14 mouse cellular contexts compared by ENCODE assay signal in the genomic region with DNA sequence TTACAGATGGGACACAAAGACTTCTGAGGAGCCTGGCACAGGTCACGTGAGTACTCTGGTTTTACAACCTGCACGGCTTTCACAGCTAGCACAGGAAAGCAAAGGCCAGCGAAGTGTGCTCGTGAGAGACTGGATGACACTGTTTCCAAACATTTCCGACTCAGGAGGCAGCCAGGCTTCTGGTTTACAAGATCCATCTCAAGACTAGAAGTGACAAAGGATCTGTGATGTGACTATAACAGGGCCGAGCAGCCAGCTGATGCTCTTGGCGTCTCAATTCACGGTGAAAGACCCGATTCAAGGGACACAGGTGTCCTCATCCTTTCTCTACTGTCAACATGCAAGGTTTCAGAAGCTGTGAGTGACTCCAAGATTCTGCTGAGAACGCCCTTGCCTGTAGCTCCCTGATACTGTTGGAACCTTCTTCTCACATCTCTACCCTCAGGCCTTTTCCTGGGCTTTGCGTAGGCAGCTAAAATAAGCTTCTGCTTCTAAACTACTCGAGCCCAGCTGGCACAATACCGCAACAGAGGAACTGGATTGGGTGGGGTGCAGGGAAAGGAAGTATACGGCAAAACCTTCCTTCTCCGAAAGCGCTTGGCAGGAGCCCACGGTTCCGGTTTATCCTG.
DNase-seq lines count a peak whose midpoint lies in the region; ATAC-seq and TF ChIP-seq lines count a peak whose summit lies in the region.
"Had no signal": no experiment of that assay in that cellular context is flagged by ENCODE, and none has a peak within 500 bp of the region (broad histone marks: within the 10 kb centered on the region; RNA-seq: fewer than 3 reads in every experiment).

No protein-coding gene starts in this region.

- H3K36me3 ChIP-seq in heart, embryonic 10.5 days, result no peaks in the 10 kb centered on the region
- no peaks in the 10 kb centered on the region for H3K36me3 ChIP-seq in heart, embryonic 12.5 days
- no peaks in the 10 kb centered on the region for H3K36me3 ChIP-seq in hindbrain, embryonic 11.5 days (ENCODE audit: control insufficient read depth, insufficient read depth, low read length)
- H3K36me3 ChIP-seq in midbrain, postnatal 0 days (ENCODE audit: insufficient read depth, low read length), result no peaks in the 10 kb centered on the region
- H3K36me3 ChIP-seq: stomach, embryonic 15.5 days had no signal

- no peak overlapping the region for H3K4me2 ChIP-seq in heart, embryonic 12.5 days
- H3K4me2 ChIP-seq in hindbrain, embryonic 11.5 days (replicated peaks; ENCODE audit: low read depth, low read length), result no peak overlapping the region
- no peak overlapping the region for H3K4me2 ChIP-seq in midbrain, postnatal 0 days (ENCODE audit: low read depth, low read length, poor library complexity, severe bottlenecking)
- H3K4me2 ChIP-seq: stomach, embryonic 15.5 days had no signal

- H3K27me3 ChIP-seq in heart, embryonic 10.5 days (ENCODE audit: insufficient read depth, poor library complexity, severe bottlenecking), result no peaks in the 10 kb centered on the region
- no peaks in the 10 kb centered on the region for H3K27me3 ChIP-seq in heart, embryonic 12.5 days (replicated peaks)
- H3K27me3 ChIP-seq in hindbrain, embryonic 11.5 days (ENCODE audit: control insufficient read depth, insufficient read depth, low read length), result no peaks in the 10 kb centered on the region
- H3K27me3 ChIP-seq in midbrain, postnatal 0 days (ENCODE audit: insufficient read depth, low read length), result no peaks in the 10 kb centered on the region
- H3K27me3 ChIP-seq: stomach, embryonic 15.5 days had no signal

- H3K4me3 ChIP-seq in heart, embryonic 10.5 days, result no peak overlapping the region
- H3K4me3 ChIP-seq in heart, embryonic 12.5 days, result no peak overlapping the region
- no peak overlapping the region for H3K4me3 ChIP-seq in lung, adult 2 months (replicated peaks; ENCODE audit: extremely low read depth, low read depth, low read length)
- no peak overlapping the region for H3K4me3 ChIP-seq in hindbrain, embryonic 11.5 days (ENCODE audit: low read depth, low read length)
- H3K4me3 ChIP-seq in midbrain, postnatal 0 days (ENCODE audit: low read depth, low read length), result no peak overlapping the region
- H3K4me3 ChIP-seq: stomach, embryonic 15.5 days had no signal

- TF ChIP-seq POLR2A in lung, adult 2 months (IDR thresholded peaks at IDR 0.05; ENCODE audit: borderline replicate concordance, extremely low read depth, low read depth, low read length), result no peak

- 0 out of 2 replicates have a peak, but pooled peaks cover 3% of the 10 kb centered on the region for H3K4me1 ChIP-seq in heart, embryonic 10.5 days
- H3K4me1 ChIP-seq in heart, embryonic 12.5 days (replicated peaks), result 0 out of 2 replicates have a peak, but pooled peaks cover 7% of the 10 kb centered on the region
- H3K4me1 ChIP-seq in lung, adult 2 months (ENCODE audit: control insufficient read depth, insufficient read depth, low read length), result peaks cover 3% of the 10 kb centered on the region
- H3K4me1 ChIP-seq in hindbrain, embryonic 11.5 days (replicated peaks; ENCODE audit: control insufficient read depth, insufficient read depth, low read length), result no peaks in the 10 kb centered on the region
- no peaks in the 10 kb centered on the region for H3K4me1 ChIP-seq in midbrain, postnatal 0 days (ENCODE audit: insufficient read depth, low read length)
- H3K4me1 ChIP-seq: stomach, embryonic 15.5 days had no signal

- no peak overlapping the region for H3K27ac ChIP-seq in heart, embryonic 10.5 days
- H3K27ac ChIP-seq in heart, embryonic 12.5 days (ENCODE audit: poor library complexity, severe bottlenecking), result no peak overlapping the region
- H3K27ac ChIP-seq in hindbrain, embryonic 11.5 days (ENCODE audit: low read depth, low read length), result no peak overlapping the region
- H3K27ac ChIP-seq in midbrain, postnatal 0 days (ENCODE audit: low read depth, low read length), result no peak overlapping the region
- H3K27ac ChIP-seq: stomach, embryonic 15.5 days had no signal

- TF ChIP-seq CTCF in lung, adult 2 months (IDR thresholded peaks at IDR 0.05; ENCODE audit: insufficient read depth, low read length), result no peak
- no peak for TF ChIP-seq CTCF in midbrain, postnatal 0 days (IDR thresholded peaks at IDR 0.05)

- no peak for ATAC-seq in heart, embryonic 12.5 days (ENCODE audit: insufficient number of reproducible peaks, low FRiP score)
- ATAC-seq in hindbrain, embryonic 11.5 days (ENCODE audit: low FRiP score), result no peak
- no peak for ATAC-seq in midbrain, postnatal 0 days (ENCODE audit: low FRiP score)
- ATAC-seq: intestine, postnatal 0 days; liver, postnatal 0 days; midbrain, embryonic 16.5 days had no signal

- no peaks in the 10 kb centered on the region for H3K9me3 ChIP-seq in heart, embryonic 10.5 days
- H3K9me3 ChIP-seq in heart, embryonic 12.5 days (replicated peaks), result peaks cover 8% of the 10 kb centered on the region
- H3K9me3 ChIP-seq in hindbrain, embryonic 11.5 days (ENCODE audit: control insufficient read depth, low read length), result no peaks in the 10 kb centered on the region
- no peaks in the 10 kb centered on the region for H3K9me3 ChIP-seq in midbrain, postnatal 0 days (ENCODE audit: low read length)
- H3K9me3 ChIP-seq: stomach, embryonic 15.5 days had no signal

- no peak overlapping the region for H3K9ac ChIP-seq in heart, embryonic 12.5 days
- no peak overlapping the region for H3K9ac ChIP-seq in hindbrain, embryonic 11.5 days (ENCODE audit: low read depth, low read length)
- H3K9ac ChIP-seq in midbrain, postnatal 0 days (replicated peaks; ENCODE audit: low read length, poor library complexity, severe bottlenecking), result no peak overlapping the region
- H3K9ac ChIP-seq: liver, postnatal 0 days; stomach, embryonic 15.5 days had no signal

- peak; percentile 60 for DNase-seq in heart, embryonic 10.5 days (ENCODE audit: low spot score)
- DNase-seq in frontal cortex, postnatal 14 days (ENCODE audit: low spot score in 2 of 2), result peak; percentile 29 to 54
- peak; percentile 10 for DNase-seq in lung, adult 2 months
- peak; percentile 49 to 61 for DNase-seq in right cerebral cortex, postnatal 36 days (ENCODE audit: low spot score in 2 of 2)
- DNase-seq in hindbrain, embryonic 11.5 days (ENCODE audit: low spot score), result no peak
- DNase-seq in urinary bladder, adult 2 months (ENCODE audit: low spot score), result no peak
- DNase-seq in midbrain, postnatal 0 days (ENCODE audit: low spot score), result no peak
- DNase-seq: gastrocnemius, postnatal 10 days; heart, postnatal 14 days; liver, postnatal 0 days had no signal

- WGBS in heart, embryonic 10.5 days, result 87% methylated on average over 18 of the region's 18 CpGs
- 78% methylated on average over 18 of the region's 18 CpGs for WGBS in heart, embryonic 12.5 days
- 53% methylated on average over 18 of the region's 18 CpGs for WGBS in lung, adult 2 months
- 90% methylated on average over 18 of the region's 18 CpGs for WGBS in hindbrain, embryonic 11.5 days
- WGBS in midbrain, postnatal 0 days, result 82% methylated on average over 18 of the region's 18 CpGs

Comparison
In these comparisons a context has a peak if more than half of its experiments do, and no peak if none do; other contexts are left out.
1. DNase-seq: peak in heart, embryonic 10.5 days (single experiment), frontal cortex, postnatal 14 days (2 of 2), lung, adult 2 months (single experiment) and right cerebral cortex, postnatal 36 days (2 of 2); none in hindbrain, embryonic 11.5 days (single experiment), urinary bladder, adult 2 months (single experiment) and midbrain, postnatal 0 days (single experiment).